Mouse (Mus musculus) liver, postnatal 0 days (tissue): ENCODE results near the gene Rap1b. TPM values are rescaled to one million over a fixed set of nuclear protein-coding genes. Genes with fewer than 3 reads are reported as not detected.

ENCODE experiments used
- ATAC-seq: fragments of 200-750 bp; cut with Nextera tagmentation; 2 replicates; pipeline ENCODE4 v1.8.0; 2017; ENCODE audit warnings: mild to moderate bottlenecking, moderate library complexity
- DNase-seq: peaks from one replicate; pipeline ENCODE4 v3.0.0-alpha.2; 2016
- H3K27ac ChIP-seq: fragments of 300-500 bp; sonication (generic); 2 replicates; pipeline ENCODE4 v1.5.1; 2014; ENCODE audit warnings: antibody characterized with exemption, moderate library complexity, mild to moderate bottlenecking, low read depth
- H3K27me3 ChIP-seq: fragments of 300-500 bp; sonication (generic); 2 replicates; pipeline ENCODE4 v1.6.1; 2014; ENCODE audit warnings: low read length, control low read depth, mixed read lengths; ENCODE audit not compliant: insufficient read depth
- H3K36me3 ChIP-seq: fragments of 300-500 bp; sonication (generic); replicated peaks from 2 replicates; pipeline ENCODE4 v1.6.1; 2014; ENCODE audit warnings: mild to moderate bottlenecking, control low read depth, low read length, moderate library complexity, mixed read lengths; ENCODE audit not compliant: insufficient read depth
- H3K4me1 ChIP-seq: fragments of 300-500 bp; sonication (generic); 2 replicates; pipeline ENCODE4 v1.6.1; 2014; ENCODE audit warnings: antibody characterized with exemption, mild to moderate bottlenecking, control low read depth; ENCODE audit not compliant: insufficient read depth
- H3K4me2 ChIP-seq: fragments of 300-500 bp; sonication (generic); 2 replicates; pipeline ENCODE4 v1.6.1; 2014; ENCODE audit warnings: low read depth, mild to moderate bottlenecking, low read length, moderate library complexity, mixed read lengths
- H3K4me3 ChIP-seq: fragments of 300-500 bp; sonication (generic); 2 replicates; pipeline ENCODE4 v1.5.1; 2014; ENCODE audit warnings: low read depth, low read length
- H3K9ac ChIP-seq: fragments of 300-500 bp; sonication (generic); replicated peaks from 2 replicates; pipeline ENCODE4 v1.6.1; 2014; ENCODE audit warnings: mild to moderate bottlenecking, moderate library complexity
- H3K9me3 ChIP-seq: fragments of 300-500 bp; sonication (generic); 2 replicates; pipeline ENCODE4 v1.6.1; 2016; ENCODE audit warnings: mild to moderate bottlenecking, control low read depth, low read length, mixed read lengths
- CTCF ChIP-seq: sonication (generic); IDR thresholded peaks from 2 replicates; pipeline ENCODE4 v1.5.1; 2016; ENCODE audit warnings: antibody characterized with exemption, low read depth
- EP300 ChIP-seq: IDR thresholded peaks from 2 replicates; pipeline ENCODE4 v1.6.1; 2016; ENCODE audit warnings: antibody characterized with exemption, low read depth, mild to moderate bottlenecking
- WGBS: fragments of 180-500 bp; shearing (Covaris S2); extraction: QIAGEN DNeasy Blood & Tissue Kit; methylation state at CpG from one replicate; pipeline ENCODE4 v1.1.7; 2014; ENCODE audit not compliant: insufficient replicate concordance; 5-methylcytosine and 5-hydroxymethylcytosine counted together
- polyA plus RNA-seq: library from polyadenylated mRNA; unstranded; fragments of >200 nt; fragmentation: Nextera tagmentation; extraction: Ambion mirVana; gene quantifications from 2 replicates; pipeline ENCODE4 v1.2.1, GENCODE M21; 2015

Rap1b gene
- polyA plus RNA-seq, 1 experiment from 2014 or later = 105 TPM

DNA sequence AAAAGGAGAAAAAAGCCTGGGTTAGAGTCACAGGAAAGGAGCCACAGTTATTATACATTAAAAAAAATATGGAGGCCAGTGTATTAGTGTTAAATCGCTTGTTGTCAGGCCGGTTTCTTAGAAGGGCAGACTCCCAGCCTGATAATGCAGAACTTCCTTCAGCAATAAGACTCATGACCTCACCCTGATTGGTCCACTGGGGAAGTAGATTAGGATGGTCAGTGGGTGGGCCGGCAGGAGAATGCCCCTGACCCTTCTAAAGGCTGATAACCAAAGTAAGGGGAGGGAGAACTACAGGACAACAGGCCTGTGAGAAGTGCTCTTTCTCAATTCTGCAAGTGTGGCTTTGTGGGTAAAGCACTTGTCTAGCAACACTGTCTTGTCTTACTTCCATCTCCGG is 39.5 kb upstream of the Rap1b start:
- H3K4me2 ChIP-seq = no peak overlapping the region
- no peaks in the 10 kb centered on the region for H3K27me3 ChIP-seq
- H3K4me1 ChIP-seq = no peaks in the 10 kb centered on the region
- ATAC-seq (no peak), DNase-seq (no peak)
- WGBS = 37% methylated on average over 4 of the region's 4 CpGs
- no peaks in the 10 kb centered on the region for H3K9me3 ChIP-seq
- TF ChIP-seq CTCF (no peak), EP300 (no peak)
- H3K4me3 ChIP-seq = no peak overlapping the region
- no peak overlapping the region for H3K27ac ChIP-seq
- no peak overlapping the region for H3K9ac ChIP-seq
- no peaks in the 10 kb centered on the region for H3K36me3 ChIP-seq

DNA sequence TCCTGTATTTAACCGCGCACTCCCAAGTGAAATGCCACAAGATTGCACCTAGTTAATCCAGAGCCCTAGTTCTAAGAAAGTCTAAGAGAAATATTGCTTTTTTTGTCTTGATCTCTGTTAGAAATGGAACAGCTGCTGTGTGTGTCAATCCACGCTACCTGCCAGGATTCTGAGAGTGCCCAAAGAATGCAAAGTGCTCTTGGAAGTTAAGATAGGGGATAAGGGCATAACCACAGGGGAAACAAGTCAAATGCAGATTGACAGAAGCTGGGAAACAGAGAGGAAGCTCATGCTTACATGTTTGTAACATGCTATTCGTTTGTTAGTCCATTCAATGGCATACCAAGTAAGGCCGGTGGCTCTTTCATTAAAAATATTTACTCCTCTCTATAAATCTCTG is 38.9 kb upstream of the Rap1b start:
- 74% methylated on average over 5 of the region's 5 CpGs for WGBS
- Histone ChIP-seq H3K4me3 (no peak overlapping the region), H3K27ac (no peak overlapping the region), H3K36me3 (no peaks in the 10 kb centered on the region), H3K9me3 (no peaks in the 10 kb centered on the region), H3K27me3 (no peaks in the 10 kb centered on the region), H3K4me2 (no peak overlapping the region), H3K9ac (no peak overlapping the region), H3K4me1 (no peaks in the 10 kb centered on the region)
- DNase-seq (no peak), ATAC-seq (no peak)
- TF ChIP-seq EP300 = no peak
- TF ChIP-seq CTCF = no peak

DNA sequence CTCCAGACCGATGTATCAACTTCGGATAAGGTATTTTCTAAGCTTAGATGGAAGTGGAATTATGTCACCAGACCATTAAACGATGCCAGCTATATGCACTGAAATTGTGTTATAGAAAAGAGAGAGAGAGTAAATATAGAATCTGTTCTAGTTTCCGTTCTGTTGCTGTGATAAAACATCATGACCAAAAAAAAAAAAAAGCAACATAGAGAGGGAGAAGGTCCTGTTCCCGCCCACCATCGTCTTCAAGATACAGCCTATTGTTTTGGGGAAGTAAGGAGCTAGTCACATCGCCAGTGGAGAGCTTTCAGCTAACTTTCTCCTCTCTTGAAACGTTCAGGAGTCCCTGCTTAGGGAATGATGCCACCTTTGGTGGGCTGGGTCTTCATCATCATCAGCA is 37.6 kb upstream of the Rap1b start:
- no peak overlapping the region for H3K4me2 ChIP-seq
- 68% methylated on average over 8 of the region's 8 CpGs for WGBS
- no peak for ATAC-seq
- H3K27ac ChIP-seq = no peak overlapping the region
- no peak overlapping the region for H3K4me3 ChIP-seq
- H3K9ac ChIP-seq = no peak overlapping the region
- TF ChIP-seq EP300 (no peak), CTCF (no peak)
- no peaks in the 10 kb centered on the region for H3K4me1 ChIP-seq
- no peaks in the 10 kb centered on the region for H3K36me3 ChIP-seq
- H3K27me3 ChIP-seq = no peaks in the 10 kb centered on the region
- no peaks in the 10 kb centered on the region for H3K9me3 ChIP-seq
- DNase-seq = no peak

DNA sequence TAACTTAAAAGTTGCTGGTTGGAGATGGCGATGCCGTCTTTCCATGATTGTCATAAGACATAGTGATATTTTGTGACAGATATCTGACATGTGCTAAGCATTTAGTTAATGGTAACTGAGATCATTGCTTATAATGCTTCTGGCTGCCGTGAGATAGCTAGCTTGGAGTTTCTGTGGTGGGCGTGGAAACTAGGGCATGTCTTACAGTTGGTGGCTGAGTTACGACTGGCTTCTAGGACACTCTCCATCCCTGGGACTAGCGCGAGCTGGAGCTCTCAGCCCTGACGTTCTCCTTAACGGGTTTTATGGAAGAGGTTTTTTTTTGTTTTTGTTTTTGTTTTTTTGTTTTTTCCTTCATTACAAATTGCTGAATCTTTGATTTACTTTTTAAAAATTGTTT is 32.8 kb upstream of the Rap1b start:
- Histone ChIP-seq H3K9ac (no peak overlapping the region), H3K27me3 (no peaks in the 10 kb centered on the region), H3K4me3 (no peak overlapping the region), H3K27ac (no peak overlapping the region), H3K4me1 (peaks cover 2% of the 10 kb centered on the region; the same call in 1 of the 2 replicates), H3K4me2 (no peak overlapping the region), H3K9me3 (no peaks in the 10 kb centered on the region), H3K36me3 (no peaks in the 10 kb centered on the region)
- WGBS = 73% methylated on average over 9 of the region's 9 CpGs
- TF ChIP-seq EP300 (no peak), CTCF (no peak)
- ATAC-seq (no peak), DNase-seq (no peak)

DNA sequence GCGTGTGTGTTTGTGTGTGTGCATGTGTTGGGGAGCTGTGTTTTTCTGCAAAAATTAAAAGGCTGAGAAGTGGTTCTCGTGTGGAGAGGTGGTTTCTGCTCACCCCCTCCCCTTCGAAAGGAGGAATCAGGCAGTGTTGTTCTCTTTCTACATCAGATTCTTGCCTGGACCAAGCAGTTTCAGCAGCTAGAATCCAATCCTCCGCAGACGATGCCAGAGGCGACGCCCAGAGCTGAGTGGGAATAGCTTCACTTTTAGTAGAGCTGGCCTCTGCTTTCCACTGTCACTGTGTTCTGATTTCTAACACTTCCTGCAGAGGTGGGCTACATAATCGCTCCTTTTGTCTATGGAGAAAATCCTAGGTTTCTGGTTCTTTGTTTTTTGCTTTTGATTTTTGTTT is 31.0 kb upstream of the Rap1b start:
- no peak for ATAC-seq
- H3K27me3 ChIP-seq = no peaks in the 10 kb centered on the region

DNA sequence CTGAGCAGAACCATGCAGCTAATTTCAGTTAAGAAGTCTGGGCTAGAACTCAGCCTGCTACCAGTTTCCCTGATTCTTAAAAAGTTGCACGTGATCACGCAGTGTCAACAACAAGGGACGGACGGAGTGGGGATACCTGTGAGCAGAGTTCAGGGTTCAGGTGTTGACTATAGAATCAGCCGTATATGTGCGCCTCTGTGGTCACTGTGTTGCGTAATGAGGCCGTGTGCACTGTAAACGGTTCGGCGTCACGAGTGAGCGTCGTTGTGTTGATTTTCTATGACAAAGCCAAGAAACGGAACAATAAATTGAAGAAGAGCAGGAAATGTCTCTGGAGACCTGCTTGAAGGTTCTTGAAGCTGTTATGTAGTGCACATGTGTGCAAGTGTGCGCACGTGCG is 30.6 kb upstream of the Rap1b start:
- Histone ChIP-seq H3K4me3 (no peak overlapping the region), H3K36me3 (no peaks in the 10 kb centered on the region), H3K27me3 (no peaks in the 10 kb centered on the region), H3K9me3 (no peaks in the 10 kb centered on the region), H3K4me1 (peaks cover 2% of the 10 kb centered on the region; the same call in 1 of the 2 replicates), H3K4me2 (peak overlapping the region; percentile 31), H3K27ac (no peak overlapping the region), H3K9ac (no peak overlapping the region)
- ATAC-seq (peak; percentile 68), DNase-seq (no peak)
- 46% methylated on average over 18 of the region's 18 CpGs for WGBS
- no peak for TF ChIP-seq EP300
- no peak for TF ChIP-seq CTCF

More for the DNA sequence above, 31.0 kb upstream of the Rap1b start:
- Histone ChIP-seq H3K4me3 (no peak overlapping the region), H3K9ac (no peak overlapping the region), H3K9me3 (no peaks in the 10 kb centered on the region), H3K27ac (no peak overlapping the region), H3K4me1 (peaks cover 2% of the 10 kb centered on the region; the same call in 1 of the 2 replicates), H3K36me3 (no peaks in the 10 kb centered on the region), H3K4me2 (peak overlapping the region; percentile 31)
- TF ChIP-seq EP300 (no peak), CTCF (no peak)
- 63% methylated on average over 8 of the region's 8 CpGs for WGBS
- no peak for DNase-seq

DNA sequence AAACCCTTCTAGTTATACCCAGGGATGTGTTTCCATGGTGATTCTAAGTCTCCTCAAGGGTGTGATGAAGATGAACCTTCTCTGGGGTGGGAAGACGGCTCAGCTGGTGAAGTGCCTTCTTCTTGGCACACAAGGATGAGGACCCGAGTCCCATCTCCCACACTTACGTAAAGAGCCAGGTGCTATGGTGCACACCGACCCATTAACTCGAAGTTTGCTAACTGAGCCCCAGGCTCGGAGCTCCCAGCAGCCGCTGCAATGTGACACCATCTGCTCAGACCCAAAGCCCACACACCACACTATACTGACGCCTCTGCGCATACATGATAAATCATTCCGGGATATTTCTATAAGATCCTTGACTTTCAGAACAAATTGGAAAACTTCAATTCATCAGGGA is 29.1 kb upstream of the Rap1b start:
- H3K27me3 ChIP-seq = no peaks in the 10 kb centered on the region
- H3K36me3 ChIP-seq = no peaks in the 10 kb centered on the region
- no peak overlapping the region for H3K9ac ChIP-seq
- no peak overlapping the region for H3K27ac ChIP-seq
- no peak overlapping the region for H3K4me2 ChIP-seq
- no peak for DNase-seq
- no peak for ATAC-seq
- no peaks in the 10 kb centered on the region for H3K9me3 ChIP-seq
- peaks cover 2% of the 10 kb centered on the region; the same call in 1 of the 2 replicates for H3K4me1 ChIP-seq
- WGBS = 80% methylated on average over 10 of the region's 10 CpGs
- TF ChIP-seq CTCF (no peak), EP300 (no peak)
- H3K4me3 ChIP-seq = no peak overlapping the region
